Mouse (Mus musculus) activated CD4-positive, CD25-positive, alpha-beta regulatory T cell, adult 4 months (primary cell): ENCODE results near the gene Slc52a3. TPM values are rescaled to one million over a fixed set of nuclear protein-coding genes. Genes with fewer than 3 reads are reported as not detected.

Experiments
- ATAC-seq: one replicate; pipeline ENCODE4 v1.8.0; 2017
- polyA plus RNA-seq, 2 experiments: library from polyadenylated mRNA; unstranded; fragments of 100-300 nt; shearing (Covaris generic); gene quantifications; one replicate each; pipeline ENCODE4 v1.2.1; 2017

The Slc52a3 gene
- polyA plus RNA-seq = 1 to 10 TPM; 7.3 to 8.4 TPM

GRCm38 (mm10) chr2:151996229-151997189 is at the start of gene Slc52a3:
Slc52a3 (plus strand) TSS chr2:151996511.
- ATAC-seq = peak; percentile 93

- ATAC-seq = no peak
Observed at GRCm38 (mm10) chr2:151947617-151948016, 48.7 kb upstream of the Slc52a3 start.

GRCm38 (mm10) chr2:151948311-151948710 is 48.0 kb upstream of the Slc52a3 start:
- no peak for ATAC-seq

DNA sequence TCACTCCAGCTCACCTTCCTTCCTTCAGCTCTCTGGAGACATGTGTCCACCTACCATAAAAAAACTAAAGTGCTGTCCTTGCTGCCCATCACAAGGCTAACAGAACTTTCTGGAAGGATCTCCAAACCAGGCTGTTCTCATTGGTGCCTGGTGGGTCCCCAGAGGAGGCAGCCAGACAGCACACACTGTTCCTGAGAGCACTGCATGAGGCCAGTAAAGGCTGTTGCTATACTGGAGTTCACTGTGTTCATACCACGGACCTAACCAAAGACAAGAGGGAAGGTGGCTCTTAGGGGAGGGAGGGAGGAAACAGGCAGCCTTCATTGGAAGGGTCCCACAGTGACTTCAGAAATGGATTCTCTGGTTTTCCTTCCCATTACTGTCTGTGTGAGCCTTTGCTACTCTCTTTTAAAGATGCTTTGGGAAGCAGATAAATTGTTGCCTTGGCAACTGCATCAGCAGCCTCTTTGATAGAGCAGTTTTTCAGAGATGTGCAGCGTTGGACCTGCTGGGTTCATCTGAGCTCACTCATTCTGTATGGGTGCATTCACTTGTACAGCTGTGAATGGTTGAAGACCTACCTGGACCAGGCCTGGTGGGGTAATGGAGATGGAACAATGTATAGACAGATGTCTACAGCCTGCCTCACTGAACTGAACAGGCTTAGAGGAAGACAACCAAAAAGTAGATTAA is 47.1 kb upstream of the Slc52a3 start:
- ATAC-seq = no peak

GRCm38 (mm10) chr2:151953665-151954064 is 42.6 kb upstream of the Slc52a3 start:
- ATAC-seq = no peak

GRCm38 (mm10) chr2:151956500-151957137 is 39.7 kb upstream of the Slc52a3 start:
- no peak for ATAC-seq

GRCm38 (mm10) chr2:151959274-151959673 is 37.0 kb upstream of the Slc52a3 start:
- ATAC-seq = peak; percentile 96

DNA sequence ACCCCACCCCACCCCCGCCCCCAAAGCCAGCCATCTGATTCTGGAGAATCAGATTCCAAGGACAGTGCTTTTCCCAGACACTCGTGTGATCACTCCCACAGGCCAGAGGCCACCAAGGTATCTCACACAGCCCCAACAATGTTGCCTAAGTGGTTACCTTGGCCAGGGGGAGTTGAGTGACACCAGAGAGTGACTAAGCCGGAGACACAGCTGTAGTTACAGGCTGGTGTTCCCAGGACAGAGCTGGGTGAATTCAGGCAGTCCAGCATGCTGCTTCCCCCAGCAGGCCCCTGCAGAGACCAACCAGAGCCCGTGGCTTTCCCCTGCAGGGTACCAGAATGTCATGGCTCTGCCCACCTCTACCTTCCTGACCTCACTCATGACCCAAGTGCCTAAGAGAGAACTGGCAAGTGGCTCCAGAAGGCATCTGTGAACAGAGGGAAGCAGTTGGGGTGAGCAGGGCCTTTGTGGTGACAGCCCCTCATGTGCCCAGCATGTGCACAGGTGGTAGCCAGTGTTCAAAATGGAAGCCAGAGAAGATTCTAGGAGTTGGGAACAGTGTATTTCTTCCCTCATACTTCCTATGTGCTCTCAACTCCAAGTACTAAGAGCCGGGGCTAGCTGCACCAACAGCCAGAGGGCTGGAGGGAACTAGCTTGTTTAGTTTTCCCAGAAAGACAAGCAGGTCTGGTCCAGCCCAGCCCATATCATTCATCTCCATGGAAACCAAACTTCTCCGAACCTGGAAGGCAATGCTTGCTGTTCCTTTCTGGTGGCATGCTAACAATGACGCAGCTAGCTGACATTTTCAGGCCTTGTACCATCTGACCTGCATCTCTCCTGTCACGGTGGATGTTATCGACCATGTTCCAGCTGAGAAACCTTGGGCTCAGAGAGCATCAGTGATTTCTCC is 34.8 kb upstream of the Slc52a3 start:
- no peak for ATAC-seq

DNA sequence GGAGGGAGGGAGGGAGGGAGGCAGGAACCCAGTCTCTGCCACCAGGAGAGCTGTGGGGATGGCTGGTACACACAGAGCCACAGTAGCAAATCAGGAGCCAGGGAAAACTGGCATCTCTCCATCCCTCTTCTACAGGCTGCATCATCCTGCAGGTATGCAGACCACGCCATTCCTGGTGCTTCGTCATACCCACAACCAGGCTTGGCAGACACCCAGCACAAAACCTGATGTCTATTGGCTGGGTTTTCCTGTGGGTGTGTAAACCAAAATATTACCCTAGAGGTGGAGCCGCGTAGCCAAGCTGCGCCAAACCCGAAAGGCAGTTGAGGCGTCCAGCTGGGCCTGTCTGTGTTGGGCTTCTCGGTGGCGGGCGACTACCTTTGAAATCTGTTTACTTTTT is 33.8 kb upstream of the Slc52a3 start:
- no peak for ATAC-seq

- ATAC-seq = no peak
Observed at GRCm38 (mm10) chr2:151963319-151963718, 33.0 kb upstream of the Slc52a3 start.

- no peak for ATAC-seq
Observed at GRCm38 (mm10) chr2:151964052-151964451, 32.3 kb upstream of the Slc52a3 start.

- no peak for ATAC-seq
Observed at GRCm38 (mm10) chr2:151967176-151967750, 29.0 kb upstream of the Slc52a3 start.

GRCm38 (mm10) chr2:151967792-151968191 is 28.5 kb upstream of the Slc52a3 start:
- ATAC-seq = peak; percentile 29

DNA sequence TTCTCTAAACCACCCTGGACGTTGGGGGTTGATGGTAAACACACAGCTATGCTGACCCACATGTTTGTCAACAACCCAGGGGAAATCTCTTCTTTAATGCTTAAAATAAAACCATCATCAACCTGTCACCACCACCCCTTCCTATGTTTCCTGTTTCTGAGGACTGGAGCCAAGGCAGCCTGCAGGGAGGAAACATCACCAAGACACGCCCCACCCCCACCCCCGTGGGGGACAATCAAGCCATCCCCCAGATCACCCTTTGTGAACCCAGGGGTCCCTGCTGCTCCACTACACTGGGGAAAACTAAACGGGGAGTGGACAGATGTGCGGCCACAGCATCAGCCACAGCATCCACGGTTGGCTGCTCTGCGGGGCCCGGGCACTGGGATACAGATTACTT is 27.9 kb upstream of the Slc52a3 start:
- no peak for ATAC-seq

- ATAC-seq = no peak
Observed at GRCm38 (mm10) chr2:151968986-151969385, 27.3 kb upstream of the Slc52a3 start.

DNA sequence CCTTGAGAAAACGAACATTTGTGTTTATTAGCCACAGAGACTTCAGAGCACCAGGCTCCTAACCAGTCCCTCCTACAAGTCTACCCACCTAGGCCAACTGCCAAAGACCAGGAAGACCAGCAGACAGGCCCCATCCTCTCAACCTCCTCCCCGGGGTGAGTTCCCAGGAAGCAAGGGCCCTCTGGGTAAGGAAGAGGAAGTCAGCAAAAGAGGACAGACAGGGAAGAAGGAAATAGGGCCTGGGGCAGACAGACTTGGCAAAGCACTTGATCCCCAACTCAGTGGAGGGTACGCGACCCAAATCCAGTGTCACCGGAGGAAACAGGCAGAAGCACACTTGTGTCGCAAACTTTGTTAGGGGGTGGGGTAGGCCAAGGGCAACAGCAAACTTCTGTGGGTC is 26.9 kb upstream of the Slc52a3 start:
- no peak for ATAC-seq

DNA sequence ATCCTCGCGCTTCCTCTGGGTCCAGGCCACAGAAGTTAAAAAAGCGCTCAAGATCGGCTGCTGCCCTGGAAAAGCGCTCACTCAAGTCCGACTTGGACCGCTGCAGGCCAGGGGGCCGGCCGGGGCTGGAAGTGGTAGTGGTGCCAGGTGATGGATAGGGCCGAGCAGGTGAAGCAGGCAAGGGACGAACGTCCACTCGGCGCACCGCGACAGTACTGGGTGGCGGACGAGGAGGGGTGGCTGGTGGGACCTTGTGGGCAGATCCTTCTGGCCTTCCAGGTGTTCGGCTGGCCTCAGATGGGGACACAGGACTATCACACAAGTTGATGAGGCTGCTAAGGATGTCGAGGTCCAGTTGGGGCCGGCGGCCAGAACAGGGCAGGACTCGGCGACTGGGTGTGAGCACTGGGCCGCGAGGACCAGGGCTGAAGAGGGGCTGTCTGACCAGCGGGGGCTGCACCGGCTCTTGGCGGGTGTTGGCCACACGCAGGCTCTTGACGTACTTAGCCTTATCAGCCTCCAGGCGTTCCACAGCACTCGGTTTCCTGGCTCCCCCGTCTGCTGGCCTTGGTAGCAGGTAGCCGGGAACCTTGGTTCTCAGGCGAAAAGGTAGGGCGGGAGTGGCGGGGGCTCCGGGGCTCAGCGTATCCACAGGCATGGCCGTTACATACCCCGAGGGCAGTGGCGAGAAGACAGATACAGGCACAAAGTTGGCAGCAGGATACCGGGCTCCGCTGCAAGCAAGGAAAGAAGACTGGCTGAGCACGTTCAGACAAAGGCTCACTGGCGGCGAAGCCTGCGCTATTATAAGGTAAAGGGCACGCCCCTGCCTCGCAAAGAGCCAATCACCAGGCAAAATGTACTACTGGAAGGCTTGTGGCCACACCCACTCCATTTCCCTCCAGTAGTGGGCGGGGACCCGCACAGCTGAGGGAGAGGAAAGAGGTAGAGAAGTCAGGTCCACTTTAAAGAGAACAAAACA is 25.8 kb upstream of the Slc52a3 start:
- ATAC-seq = peak; percentile 63

DNA sequence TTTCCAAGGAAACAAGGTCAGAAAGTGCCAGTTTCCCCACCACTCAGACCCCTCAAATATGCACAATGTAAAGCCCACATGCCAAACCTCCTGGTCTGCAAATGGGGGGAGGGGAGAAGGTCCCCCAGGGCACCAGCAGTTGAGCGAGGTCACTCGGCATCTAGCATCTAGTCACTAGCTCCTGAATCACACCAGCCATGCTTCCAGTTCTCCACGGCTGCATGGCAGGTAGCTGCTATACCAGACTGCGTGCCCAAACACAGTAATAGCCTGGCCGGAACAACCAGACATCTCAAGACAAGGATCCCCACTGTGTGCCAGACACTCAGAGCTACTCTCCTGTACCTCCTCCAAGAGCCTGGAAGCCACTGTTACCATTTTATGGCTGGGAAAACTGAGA is 24.6 kb upstream of the Slc52a3 start:
- no peak for ATAC-seq

- ATAC-seq = peak; percentile 43
Observed at GRCm38 (mm10) chr2:151972880-151973594, 23.3 kb upstream of the Slc52a3 start.
